Mouse (Mus musculus): ENCODE data around the gene Zfp987. TPM values are rescaled to one million over a fixed set of nuclear protein-coding genes. Genes with fewer than 3 reads are reported as not detected.
"Not testable (repeated sequence)": the region's sequence is repeated elsewhere in the genome, so short reads cannot be mapped to it uniquely, and the experiment has no call there.

Gene Zfp987
- 0.07 and 0.09 TPM in 2 replicates for polyA plus RNA-seq (2015; fragmentation: Nextera tagmentation; extraction: Ambion mirVana)

DNA sequence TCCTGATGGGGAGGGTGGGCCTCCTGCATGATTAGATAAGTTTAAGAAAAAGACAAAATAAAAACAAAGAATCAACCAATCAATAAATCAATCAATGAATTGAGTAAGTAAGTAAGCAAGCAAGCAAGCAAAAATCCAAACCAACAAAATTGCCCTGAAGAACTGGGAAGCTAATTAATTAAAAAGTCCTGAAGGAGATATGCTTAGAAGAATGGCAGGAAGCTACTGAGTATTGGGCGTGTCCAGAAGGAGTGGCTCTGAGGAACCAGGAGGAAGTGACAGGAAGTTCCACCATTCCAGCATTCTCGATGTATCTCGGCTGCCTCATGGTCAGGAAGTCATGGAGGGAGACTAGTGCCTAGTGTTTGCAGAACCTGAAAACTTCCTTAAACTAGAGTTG lies at the start of gene Zfp987:
TSS of gene Zfp987 (plus strand) at position 301 of the 400 bp plus-strand sequence.
- H3K4me1 ChIP-seq (ENCODE audit: insufficient read depth); DNase-seq; ATAC-seq; H3K27me3 ChIP-seq (ENCODE audit: insufficient read depth, low read length); H3K4me2 ChIP-seq (ENCODE audit: low read depth, low read length); H3K9ac ChIP-seq (replicated peaks); H3K4me3 ChIP-seq (ENCODE audit: low read depth, low read length); H3K27ac ChIP-seq (ENCODE audit: low read depth); H3K36me3 ChIP-seq (replicated peaks; ENCODE audit: insufficient read depth, low read length); H3K9me3 ChIP-seq (ENCODE audit: low read length): not testable (repeated sequence)
- WGBS (ENCODE audit: insufficient replicate concordance), result 62% methylated on average over 1 of the region's 3 CpGs

DNA sequence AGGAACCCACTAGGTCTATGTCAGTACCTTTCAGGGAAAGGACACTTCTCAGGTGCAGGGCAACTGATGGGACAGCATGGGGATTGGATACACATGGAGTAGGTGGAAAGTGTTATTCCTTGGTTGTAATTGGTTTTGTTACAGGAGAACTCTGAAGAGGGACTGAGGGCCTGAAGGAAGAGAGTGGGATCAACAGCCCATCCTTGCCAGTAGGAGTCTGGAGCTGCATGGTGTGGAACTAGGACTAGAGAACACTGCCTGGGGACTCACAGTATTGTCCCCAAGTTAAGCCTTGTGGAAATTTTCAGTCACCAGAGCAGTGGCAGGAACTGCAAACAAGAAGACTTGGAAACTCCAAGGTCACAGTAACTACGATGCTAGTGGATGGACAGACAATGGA lies 44.6 kb upstream of the Zfp987 start:
- H3K4me2 ChIP-seq (ENCODE audit: low read depth, low read length); ATAC-seq; H3K9me3 ChIP-seq (ENCODE audit: low read length); H3K9ac ChIP-seq (replicated peaks); H3K36me3 ChIP-seq (replicated peaks; ENCODE audit: insufficient read depth, low read length); H3K4me3 ChIP-seq (ENCODE audit: low read depth, low read length); DNase-seq; H3K4me1 ChIP-seq (ENCODE audit: insufficient read depth); H3K27me3 ChIP-seq (ENCODE audit: insufficient read depth, low read length); H3K27ac ChIP-seq (ENCODE audit: low read depth): not testable (repeated sequence)
- 64% methylated on average over 1 of the region's 1 CpGs for WGBS (ENCODE audit: insufficient replicate concordance)

DNA sequence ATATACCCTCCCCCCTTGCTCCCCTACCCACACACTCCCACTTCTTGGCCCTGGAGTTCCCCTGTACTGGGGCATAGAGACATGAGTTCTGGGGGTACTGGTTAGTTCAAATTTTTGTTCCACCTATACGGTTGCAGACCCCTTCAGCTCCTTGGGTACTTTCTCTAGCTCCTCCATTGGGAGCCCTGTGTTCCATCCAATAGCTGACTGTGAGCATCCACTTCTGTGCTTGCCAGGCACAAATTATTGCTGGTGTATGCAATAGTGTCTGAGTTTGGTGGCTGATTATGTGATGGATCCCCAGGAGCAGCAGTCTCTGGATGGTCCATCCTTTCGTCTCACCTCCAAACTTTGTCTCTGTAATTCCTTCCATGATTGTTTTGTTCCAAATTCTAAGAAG lies 43.7 kb upstream of the Zfp987 start:
- not testable (repeated sequence) for H3K4me3 ChIP-seq (ENCODE audit: low read depth, low read length); H3K27ac ChIP-seq (ENCODE audit: low read depth); DNase-seq; H3K4me2 ChIP-seq (ENCODE audit: low read depth, low read length); H3K9me3 ChIP-seq (ENCODE audit: low read length); H3K27me3 ChIP-seq (ENCODE audit: insufficient read depth, low read length); H3K36me3 ChIP-seq (replicated peaks; ENCODE audit: insufficient read depth, low read length); ATAC-seq; H3K9ac ChIP-seq (replicated peaks); H3K4me1 ChIP-seq (ENCODE audit: insufficient read depth)
- 70% methylated on average over 2 of the region's 2 CpGs for WGBS (ENCODE audit: insufficient replicate concordance)

DNA sequence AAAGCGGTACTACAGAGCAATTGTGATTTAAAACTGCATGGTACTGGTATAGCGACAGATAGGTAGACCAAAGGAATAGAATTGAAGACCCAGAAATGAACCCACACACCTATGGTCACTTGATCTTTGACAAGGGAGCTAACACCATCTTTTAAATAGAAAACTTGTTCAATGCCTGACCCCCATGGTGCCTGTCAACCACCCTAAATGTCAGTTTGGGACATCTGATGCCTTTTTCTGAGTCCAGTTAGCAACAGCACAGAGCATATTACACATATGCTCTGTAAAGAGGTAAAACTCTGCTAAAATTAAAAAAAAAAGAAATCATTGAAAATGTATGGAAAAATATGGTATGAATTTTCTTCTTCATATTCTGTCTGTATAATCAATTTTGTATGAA lies 41.8 kb upstream of the Zfp987 start:
- Histone ChIP-seq H3K27ac (ENCODE audit: low read depth) (no peak overlapping the region), H3K9me3 (ENCODE audit: low read length) (peaks cover 15% of the 10 kb centered on the region), H3K9ac (replicated peaks) (no peak overlapping the region), H3K4me2 (ENCODE audit: low read depth, low read length) (no peak overlapping the region), H3K36me3 (replicated peaks; ENCODE audit: insufficient read depth, low read length) (no peaks in the 10 kb centered on the region), H3K4me1 (ENCODE audit: insufficient read depth) (no peaks in the 10 kb centered on the region), H3K4me3 (ENCODE audit: low read depth, low read length) (no peak overlapping the region), H3K27me3 (ENCODE audit: insufficient read depth, low read length) (no peaks in the 10 kb centered on the region)
- ATAC-seq (no peak), DNase-seq (no peak)
- TF ChIP-seq EP300 (IDR thresholded peaks at IDR 0.05; ENCODE audit: low read depth) (no peak), CTCF (IDR thresholded peaks at IDR 0.05; ENCODE audit: low read depth) (no peak)
- WGBS (ENCODE audit: insufficient replicate concordance), result 68% methylated on average over 2 of the region's 2 CpGs

DNA sequence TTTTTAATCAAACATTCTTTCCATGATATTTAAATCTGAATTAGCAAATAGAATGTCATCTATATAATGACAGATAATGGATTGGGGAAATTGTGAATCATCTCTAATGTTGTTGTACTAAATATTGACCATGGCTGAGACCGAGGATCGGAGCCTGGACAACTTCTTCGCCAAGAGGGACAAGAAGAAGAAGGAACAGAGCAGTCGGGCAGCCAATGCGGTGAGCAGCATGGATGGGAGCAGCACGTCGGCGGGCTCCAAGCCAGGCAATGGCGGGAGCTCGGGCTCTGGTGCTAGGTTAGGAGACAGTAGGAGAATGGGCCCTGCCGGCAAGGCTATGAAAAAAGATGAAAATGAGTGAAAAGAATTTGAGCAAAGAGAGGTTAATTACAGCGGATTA lies 38.5 kb upstream of the Zfp987 start:
- H3K36me3 ChIP-seq (replicated peaks; ENCODE audit: insufficient read depth, low read length); H3K4me2 ChIP-seq (ENCODE audit: low read depth, low read length); H3K27ac ChIP-seq (ENCODE audit: low read depth); H3K27me3 ChIP-seq (ENCODE audit: insufficient read depth, low read length); H3K9ac ChIP-seq (replicated peaks); H3K4me3 ChIP-seq (ENCODE audit: low read depth, low read length); H3K4me1 ChIP-seq (ENCODE audit: insufficient read depth); ATAC-seq; DNase-seq: not testable (repeated sequence)
- peaks cover 15% of the 10 kb centered on the region for H3K9me3 ChIP-seq (ENCODE audit: low read length)
- 77% methylated on average over 12 of the region's 12 CpGs for WGBS (ENCODE audit: insufficient replicate concordance)

DNA sequence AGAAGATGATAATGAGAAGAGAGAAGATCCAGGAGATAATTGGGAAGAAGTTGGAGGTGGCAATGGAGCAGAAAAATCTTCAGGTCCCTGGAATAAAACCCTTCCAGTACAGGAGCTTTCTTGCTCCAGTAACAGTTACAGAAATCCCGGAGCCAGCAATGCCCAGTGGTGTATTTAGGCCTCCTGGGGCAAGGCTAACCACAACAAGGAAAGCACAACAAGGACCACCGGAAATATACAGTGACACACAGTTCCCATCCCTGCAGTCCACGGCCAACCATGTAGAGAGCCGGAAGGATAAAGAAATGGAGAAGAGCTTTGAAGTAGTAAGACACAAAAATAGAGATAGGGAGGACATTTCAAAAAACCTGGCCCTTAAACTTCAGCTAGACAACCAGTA lies 38.0 kb upstream of the Zfp987 start:
- ATAC-seq; H3K27ac ChIP-seq (ENCODE audit: low read depth); DNase-seq; H3K9ac ChIP-seq (replicated peaks); H3K27me3 ChIP-seq (ENCODE audit: insufficient read depth, low read length); H3K36me3 ChIP-seq (replicated peaks; ENCODE audit: insufficient read depth, low read length); H3K4me2 ChIP-seq (ENCODE audit: low read depth, low read length); H3K4me1 ChIP-seq (ENCODE audit: insufficient read depth); H3K4me3 ChIP-seq (ENCODE audit: low read depth, low read length): not testable (repeated sequence)
- 73% methylated on average over 4 of the region's 4 CpGs for WGBS (ENCODE audit: insufficient replicate concordance)
- peaks cover 15% of the 10 kb centered on the region for H3K9me3 ChIP-seq (ENCODE audit: low read length)

DNA sequence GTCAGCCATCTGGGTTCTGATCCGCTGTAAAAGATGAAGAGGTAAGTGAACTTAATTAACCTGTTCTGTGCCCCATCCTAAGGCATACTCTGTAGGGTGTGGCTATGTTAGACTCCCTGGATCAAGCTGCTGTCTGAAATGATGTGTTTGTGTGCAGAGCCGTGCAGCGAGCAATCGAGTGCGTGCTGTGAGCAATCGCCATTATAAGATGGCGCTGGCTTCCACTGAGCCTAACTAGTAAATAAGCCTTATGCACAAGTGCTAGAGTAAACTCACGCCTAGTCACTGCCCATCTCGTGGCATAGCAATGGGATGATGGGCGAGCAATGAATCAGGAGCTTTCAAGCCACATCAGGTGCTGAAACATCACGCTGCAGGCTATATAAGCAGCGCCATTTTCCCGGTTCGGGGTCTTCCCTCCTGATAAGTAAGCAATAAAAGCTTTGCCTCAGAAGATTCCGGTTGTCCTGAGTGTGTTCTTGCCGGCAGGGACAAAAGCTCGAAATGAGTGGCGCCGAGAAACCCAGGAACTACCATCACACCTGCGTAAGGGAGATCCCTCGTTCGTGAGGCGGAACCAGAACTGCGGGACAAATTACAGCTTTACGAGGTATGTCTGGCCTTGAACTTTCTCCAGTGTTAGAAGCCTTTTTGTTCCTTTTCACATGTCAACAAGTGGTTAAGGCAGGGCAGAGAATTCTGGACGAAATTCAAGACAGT lies 37.0 kb upstream of the Zfp987 start:
- not testable (repeated sequence) for DNase-seq; H3K4me3 ChIP-seq (ENCODE audit: low read depth, low read length); H3K27ac ChIP-seq (ENCODE audit: low read depth); H3K4me1 ChIP-seq (ENCODE audit: insufficient read depth); H3K36me3 ChIP-seq (replicated peaks; ENCODE audit: insufficient read depth, low read length); H3K4me2 ChIP-seq (ENCODE audit: low read depth, low read length); H3K27me3 ChIP-seq (ENCODE audit: insufficient read depth, low read length); H3K9ac ChIP-seq (replicated peaks); ATAC-seq
- WGBS (ENCODE audit: insufficient replicate concordance), result 86% methylated on average over 25 of the region's 26 CpGs
- peaks cover 15% of the 10 kb centered on the region for H3K9me3 ChIP-seq (ENCODE audit: low read length)

DNA sequence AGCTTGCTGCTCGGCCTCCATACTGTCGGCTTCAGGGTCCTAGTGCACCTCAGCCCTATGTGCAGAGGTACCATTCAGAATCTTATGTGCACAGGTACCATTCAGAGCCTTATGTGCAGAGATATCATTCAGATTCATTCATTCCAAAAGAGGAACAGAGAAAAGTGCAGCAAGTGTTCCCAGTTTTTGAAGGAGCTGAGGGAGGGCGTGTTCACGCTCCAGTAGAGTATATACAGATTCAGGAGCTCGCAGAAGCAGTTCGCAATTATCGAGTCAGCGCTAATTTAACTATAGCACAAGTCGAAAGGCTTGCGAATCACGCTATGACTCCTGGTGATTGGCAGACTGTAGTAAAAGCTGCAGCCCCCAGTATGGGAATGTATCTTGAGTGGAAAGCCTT lies 36.0 kb upstream of the Zfp987 start:
- H3K4me3 ChIP-seq (ENCODE audit: low read depth, low read length); H3K9ac ChIP-seq (replicated peaks); H3K4me1 ChIP-seq (ENCODE audit: insufficient read depth); H3K36me3 ChIP-seq (replicated peaks; ENCODE audit: insufficient read depth, low read length); ATAC-seq; H3K27ac ChIP-seq (ENCODE audit: low read depth); H3K27me3 ChIP-seq (ENCODE audit: insufficient read depth, low read length); H3K4me2 ChIP-seq (ENCODE audit: low read depth, low read length); DNase-seq: not testable (repeated sequence)
- H3K9me3 ChIP-seq (ENCODE audit: low read length), result peaks cover 12% of the 10 kb centered on the region
- WGBS (ENCODE audit: insufficient replicate concordance), result 86% methylated on average over 11 of the region's 11 CpGs

DNA sequence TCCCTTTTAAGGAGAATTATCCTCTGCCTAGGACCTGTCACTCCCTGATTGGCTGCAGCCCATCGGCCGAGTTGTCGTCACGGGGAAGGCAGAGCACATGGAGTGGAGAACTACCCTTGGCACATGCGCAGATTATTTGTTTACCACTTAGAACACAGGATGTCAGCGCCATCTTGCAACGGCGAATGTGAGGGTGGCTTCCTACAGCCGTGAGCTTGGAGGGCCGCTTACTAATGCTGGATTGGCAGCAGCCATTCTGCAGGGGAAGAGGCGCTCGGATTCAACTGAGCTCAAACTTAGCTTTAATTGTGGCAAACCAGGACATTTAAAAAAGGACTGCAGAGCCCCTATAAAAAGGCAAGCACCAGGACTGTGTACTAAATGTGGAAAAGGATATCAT lies 35.1 kb upstream of the Zfp987 start:
- H3K9me3 ChIP-seq (ENCODE audit: low read length); ATAC-seq: not testable (repeated sequence)
- 91% methylated on average over 11 of the region's 12 CpGs for WGBS (ENCODE audit: insufficient replicate concordance)

DNA sequence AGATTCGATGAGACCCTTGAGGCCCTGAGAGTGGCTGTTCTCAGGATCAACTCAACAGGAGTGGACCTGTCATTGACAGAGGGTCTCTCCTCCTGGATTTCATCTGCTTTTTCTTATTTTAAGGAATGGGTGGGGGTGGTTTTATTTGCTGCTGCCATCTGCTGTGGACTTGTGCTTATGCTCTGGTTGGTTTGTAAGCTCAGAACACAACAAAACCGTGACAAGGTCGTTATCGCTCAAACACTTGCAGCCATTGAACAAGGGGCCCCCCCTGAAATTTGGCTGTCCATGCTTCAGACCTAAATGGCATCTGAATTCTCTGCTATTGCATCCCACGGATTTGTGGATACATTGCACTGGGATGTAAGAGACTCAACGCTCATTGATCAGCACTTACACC lies 34.1 kb upstream of the Zfp987 start:
- not testable (repeated sequence) for H3K4me1 ChIP-seq (ENCODE audit: insufficient read depth); ATAC-seq; DNase-seq; H3K27ac ChIP-seq (ENCODE audit: low read depth); H3K36me3 ChIP-seq (replicated peaks; ENCODE audit: insufficient read depth, low read length); H3K27me3 ChIP-seq (ENCODE audit: insufficient read depth, low read length); H3K9ac ChIP-seq (replicated peaks); H3K4me2 ChIP-seq (ENCODE audit: low read depth, low read length); H3K4me3 ChIP-seq (ENCODE audit: low read depth, low read length)
- H3K9me3 ChIP-seq (ENCODE audit: low read length), result peaks cover 12% of the 10 kb centered on the region
- 73% methylated on average over 6 of the region's 6 CpGs for WGBS (ENCODE audit: insufficient replicate concordance)

More for the DNA sequence above, 35.1 kb upstream of the Zfp987 start:
- not testable (repeated sequence) for H3K27me3 ChIP-seq (ENCODE audit: insufficient read depth, low read length); H3K27ac ChIP-seq (ENCODE audit: low read depth); H3K4me3 ChIP-seq (ENCODE audit: low read depth, low read length); DNase-seq; H3K4me2 ChIP-seq (ENCODE audit: low read depth, low read length); H3K36me3 ChIP-seq (replicated peaks; ENCODE audit: insufficient read depth, low read length); H3K9ac ChIP-seq (replicated peaks); H3K4me1 ChIP-seq (ENCODE audit: insufficient read depth)
